In the genomic region with DNA sequence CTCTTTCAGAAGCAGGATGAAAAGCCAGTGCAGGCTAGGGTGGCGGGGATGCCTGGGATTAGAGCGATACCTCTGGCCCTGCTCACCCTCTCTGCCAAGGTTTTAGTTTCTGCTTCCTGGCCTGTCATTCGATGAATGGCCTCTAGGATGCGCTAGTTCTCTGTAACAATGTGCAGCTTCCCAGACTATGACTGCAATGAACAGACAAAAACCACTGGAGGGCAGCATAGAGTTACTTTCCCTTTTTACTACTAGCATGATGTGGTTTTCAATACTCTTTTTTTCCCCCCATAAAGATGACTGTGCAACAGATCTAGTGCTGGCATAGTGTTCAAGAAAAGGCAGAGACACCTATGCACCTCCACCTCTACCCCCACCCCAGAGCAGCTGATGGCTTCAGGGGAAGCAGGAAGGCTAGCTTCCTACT, we compare ENCODE assay signal across 8 mouse cellular contexts.
DNase-seq lines count a peak whose midpoint lies in the region; ATAC-seq lines count a peak whose summit lies in the region.

No protein-coding gene starts in this region.

- peaks cover 18% of the 10 kb centered on the region for H3K27me3 ChIP-seq in hindbrain, embryonic 10.5 days (ENCODE audit: insufficient read depth, poor library complexity, severe bottlenecking)
- H3K27me3 ChIP-seq in lung, embryonic 16.5 days (ENCODE audit: control insufficient read depth, insufficient read depth, low read depth, low read length): no peaks in the 10 kb centered on the region

- peak overlapping the region; percentile 35; the same call in 1 of the 2 replicates for H3K27ac ChIP-seq in hindbrain, embryonic 10.5 days
- no peak overlapping the region for H3K27ac ChIP-seq in lung, embryonic 16.5 days (ENCODE audit: low read length)

- 0 out of 2 replicates have a peak overlapping the region, but pooled peaks have one; percentile 42 for H3K9ac ChIP-seq in lung, embryonic 16.5 days (ENCODE audit: low read length)

- 13% methylated on average over 4 of the region's 4 CpGs for WGBS in hindbrain, embryonic 10.5 days
- WGBS in lung, embryonic 16.5 days: 8% methylated on average over 4 of the region's 4 CpGs

- H3K4me2 ChIP-seq in lung, embryonic 16.5 days (ENCODE audit: low read depth, low read length): peak overlapping the region; percentile 34

- ATAC-seq in lung, embryonic 16.5 days (ENCODE audit: low read depth): peak; percentile 58

- no peak overlapping the region for H3K4me3 ChIP-seq in hindbrain, embryonic 10.5 days
- no peak overlapping the region for H3K4me3 ChIP-seq in lung, embryonic 16.5 days (ENCODE audit: low read length)

- peak; percentile 57 for DNase-seq in MN1 (ENCODE audit: low spot score)
- peak; percentile 92 for DNase-seq in cerebellum, adult 9-10 months
- peak; percentile 73 to 96 for DNase-seq in frontal cortex, adult 2 months (ENCODE audit: extremely low spot score in 1 of 2, low spot score in 1 of 2)
- peak; percentile 79 for DNase-seq in hindbrain, embryonic 10.5 days (ENCODE audit: low spot score)
- peak; percentile 79 for DNase-seq in layer of hippocampus, adult 9-10 months (ENCODE audit: low spot score)
- peak; percentile 52 for DNase-seq in ovary, postnatal 10 days (ENCODE audit: low spot score)
- DNase-seq in thymus, postnatal 0 days (ENCODE audit: low spot score): peak; percentile 94

- H3K36me3 ChIP-seq in hindbrain, embryonic 10.5 days: no peaks in the 10 kb centered on the region
- H3K36me3 ChIP-seq in lung, embryonic 16.5 days (ENCODE audit: control insufficient read depth, insufficient read depth, low read length): no peaks in the 10 kb centered on the region

- peaks cover 11% of the 10 kb centered on the region for H3K4me1 ChIP-seq in hindbrain, embryonic 10.5 days (replicated peaks)
- H3K4me1 ChIP-seq in lung, embryonic 16.5 days (replicated peaks; ENCODE audit: control insufficient read depth, insufficient read depth, low read length): 0 out of 2 replicates have a peak, but pooled peaks cover 2% of the 10 kb centered on the region

- H3K9me3 ChIP-seq in hindbrain, embryonic 10.5 days: no peaks in the 10 kb centered on the region
- H3K9me3 ChIP-seq in lung, embryonic 16.5 days (ENCODE audit: control insufficient read depth, low read length): no peaks in the 10 kb centered on the region
